Mouse (Mus musculus): Measurements from ENCODE around the gene Zcwpw1. TPM values are rescaled to one million over a fixed set of nuclear protein-coding genes. Genes with fewer than 3 reads are reported as not detected.
"Not testable (repeated sequence)": the region's sequence is repeated elsewhere in the genome, so short reads cannot be mapped to it uniquely, and the experiment has no call there.

Gene Zcwpw1
- polyA plus RNA-seq, 1 experiment from 2014 or later = 10.9 TPM

DNA sequence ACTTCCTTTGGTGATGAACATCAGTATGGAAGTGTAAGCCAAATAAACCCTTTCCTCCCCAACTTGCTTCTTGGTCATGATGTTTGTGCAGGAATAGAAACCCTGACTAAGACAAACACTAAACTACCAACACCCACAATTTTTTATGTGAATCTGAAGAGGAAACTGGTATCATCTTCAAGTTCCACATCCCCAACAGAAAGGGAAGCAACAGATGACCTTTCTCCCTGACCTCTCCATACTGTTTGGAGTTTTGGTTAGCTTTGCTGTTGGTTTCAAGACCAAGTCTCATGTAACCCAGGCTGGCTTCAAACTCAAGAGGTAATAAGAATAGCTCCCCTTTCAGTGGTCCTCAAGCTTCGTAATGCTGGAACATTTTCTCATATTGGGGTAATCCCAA, 62.7 kb downstream of the Zcwpw1 start:
- 71% methylated on average over 1 of the region's 1 CpGs for WGBS
- not testable (repeated sequence) for ATAC-seq (ENCODE audit: insufficient number of reproducible peaks, low FRiP score); H3K27ac ChIP-seq (ENCODE audit: poor library complexity, severe bottlenecking); H3K4me3 ChIP-seq; H3K36me3 ChIP-seq; H3K4me1 ChIP-seq (replicated peaks); H3K9ac ChIP-seq; H3K4me2 ChIP-seq; H3K27me3 ChIP-seq (replicated peaks); H3K9me3 ChIP-seq (replicated peaks)

DNA sequence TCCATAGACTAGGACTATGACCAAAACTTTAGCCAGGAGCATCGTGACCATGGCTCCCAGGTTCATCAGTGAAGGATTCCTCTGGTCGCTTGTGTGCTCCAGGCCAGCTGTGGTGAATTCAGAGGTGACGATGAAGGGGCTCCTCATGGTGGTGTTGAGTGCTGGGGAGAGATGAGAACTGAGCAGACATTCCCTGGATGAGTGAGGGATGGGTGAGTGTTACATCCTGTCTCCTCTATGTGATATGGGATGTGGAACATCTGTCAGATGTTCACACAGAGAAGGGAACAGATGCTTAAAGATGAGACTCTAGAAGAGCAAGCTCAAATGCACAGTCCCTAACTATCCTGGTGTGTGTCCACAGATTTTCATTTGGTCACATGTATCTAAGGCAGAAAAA, 67.3 kb downstream of the Zcwpw1 start:
- not testable (repeated sequence) for H3K36me3 ChIP-seq; H3K4me1 ChIP-seq (replicated peaks); H3K4me2 ChIP-seq; H3K9me3 ChIP-seq (replicated peaks); H3K4me3 ChIP-seq; H3K9ac ChIP-seq; H3K27ac ChIP-seq (ENCODE audit: poor library complexity, severe bottlenecking); H3K27me3 ChIP-seq (replicated peaks); ATAC-seq (ENCODE audit: insufficient number of reproducible peaks, low FRiP score)
- 63% methylated on average over 3 of the region's 3 CpGs for WGBS

DNA sequence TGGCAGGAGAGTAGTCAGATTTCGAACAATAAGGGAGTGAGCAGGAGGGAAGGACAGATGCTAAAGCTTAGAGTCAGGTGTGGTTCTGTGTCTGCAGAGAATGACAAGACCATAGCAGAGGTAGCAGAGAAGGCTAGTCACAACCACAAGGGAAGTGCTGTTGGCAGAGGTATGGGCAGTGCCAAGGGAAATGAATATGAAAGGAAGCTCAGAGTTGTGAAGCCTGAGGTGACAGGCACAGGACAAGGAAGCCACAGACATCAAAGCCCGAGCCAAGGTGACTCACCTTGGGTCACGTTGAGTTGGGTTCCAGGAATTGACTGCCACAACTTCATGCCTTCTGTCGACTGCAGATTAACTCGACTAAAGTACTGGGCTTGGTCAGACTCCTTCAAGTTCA, 69.3 kb downstream of the Zcwpw1 start:
- H3K9me3 ChIP-seq (replicated peaks); H3K27me3 ChIP-seq (replicated peaks); H3K36me3 ChIP-seq; H3K4me2 ChIP-seq; H3K9ac ChIP-seq; H3K27ac ChIP-seq (ENCODE audit: poor library complexity, severe bottlenecking); H3K4me1 ChIP-seq (replicated peaks); H3K4me3 ChIP-seq; ATAC-seq (ENCODE audit: insufficient number of reproducible peaks, low FRiP score): not testable (repeated sequence)
- 71% methylated on average over 5 of the region's 5 CpGs for WGBS

DNA sequence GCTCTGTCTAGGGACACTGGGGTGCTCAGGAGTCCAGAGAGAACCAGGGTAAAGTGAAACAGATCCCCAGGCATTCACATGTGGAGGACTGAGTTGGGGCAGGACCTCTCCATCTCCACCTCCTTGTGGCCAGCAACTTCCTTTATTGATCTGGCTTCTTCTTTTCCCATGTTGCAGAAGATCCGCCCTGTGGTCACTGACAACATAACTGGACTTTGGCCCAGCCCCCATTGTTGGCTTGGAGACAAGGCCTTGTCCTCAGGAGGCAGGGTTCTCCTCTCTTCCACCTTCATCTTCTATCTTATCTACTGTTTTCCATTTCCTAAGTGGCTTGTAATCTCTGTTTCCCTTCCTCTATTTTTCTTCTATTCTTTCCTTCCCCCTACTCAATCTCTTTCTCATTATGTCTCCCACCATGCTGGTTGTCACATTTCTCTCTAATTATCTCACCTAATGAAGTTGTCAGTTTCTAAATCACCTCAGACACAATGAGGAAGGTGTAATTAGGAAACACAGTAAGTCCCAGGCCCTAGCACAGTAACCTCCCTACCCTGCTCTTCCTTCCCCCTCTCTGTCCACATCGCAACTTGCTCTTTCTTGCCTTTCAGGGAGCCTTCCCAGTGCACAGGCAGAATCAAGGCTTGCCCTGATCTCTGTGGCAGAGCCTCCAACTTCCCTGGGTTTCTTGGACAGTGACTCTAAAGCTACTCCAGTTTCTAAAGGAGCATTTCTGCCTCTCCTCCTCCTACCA, 70.5 kb downstream of the Zcwpw1 start, which contains the start of gene Pilrb1:
Pilrb1 (minus strand) TSS at position 147 of the 751 bp plus-strand sequence.
- not testable (repeated sequence) for H3K9me3 ChIP-seq (replicated peaks); H3K27ac ChIP-seq (ENCODE audit: poor library complexity, severe bottlenecking); H3K9ac ChIP-seq; H3K36me3 ChIP-seq; H3K4me1 ChIP-seq (replicated peaks); H3K4me3 ChIP-seq; H3K27me3 ChIP-seq (replicated peaks); H3K4me2 ChIP-seq; ATAC-seq (ENCODE audit: insufficient number of reproducible peaks, low FRiP score)
- WGBS = 52% methylated on average over 2 of the region's 2 CpGs

DNA sequence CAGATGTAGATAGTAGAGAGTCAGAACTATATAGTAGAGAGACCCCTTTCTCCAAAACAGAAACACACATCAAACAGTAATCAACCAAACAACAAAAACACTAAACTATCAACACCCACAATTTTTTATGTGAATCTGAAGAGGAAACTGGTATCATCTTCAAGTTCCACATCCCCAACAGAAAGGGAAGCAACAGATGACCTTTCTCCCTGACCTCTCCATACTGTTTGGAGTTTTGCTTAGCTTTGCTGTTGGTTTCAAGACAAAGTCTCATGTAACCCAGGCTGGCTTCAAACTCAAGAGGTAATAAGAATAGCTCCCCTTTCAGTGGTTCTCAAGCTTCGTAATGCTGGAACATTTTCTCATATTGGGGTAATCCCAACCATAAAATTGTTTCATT, 76.4 kb downstream of the Zcwpw1 start:
- not testable (repeated sequence) for H3K27ac ChIP-seq (ENCODE audit: poor library complexity, severe bottlenecking); H3K4me2 ChIP-seq

DNA sequence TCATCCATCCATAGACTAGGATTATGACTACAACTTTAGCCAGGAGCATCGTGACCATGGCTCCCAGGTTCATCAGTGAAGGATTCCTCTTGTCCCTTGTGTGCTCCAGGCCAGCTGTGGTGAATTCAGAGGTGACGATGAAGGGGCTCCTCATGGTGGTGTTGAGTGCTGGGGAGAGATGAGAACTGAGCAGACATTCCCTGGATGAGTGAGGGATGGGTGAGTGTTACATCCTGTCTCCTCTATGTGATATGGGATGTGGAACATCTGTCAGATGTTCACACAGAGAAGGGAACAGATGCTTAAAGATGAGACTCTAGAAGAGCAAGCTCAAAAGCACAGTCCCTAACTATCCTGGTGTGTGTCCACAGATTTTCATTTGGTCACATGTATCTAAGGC, 81.0 kb downstream of the Zcwpw1 start:
- 65% methylated on average over 2 of the region's 2 CpGs for WGBS
- not testable (repeated sequence) for H3K27me3 ChIP-seq (replicated peaks); H3K27ac ChIP-seq (ENCODE audit: poor library complexity, severe bottlenecking); H3K4me1 ChIP-seq (replicated peaks); H3K9ac ChIP-seq; H3K4me3 ChIP-seq; H3K4me2 ChIP-seq; ATAC-seq (ENCODE audit: insufficient number of reproducible peaks, low FRiP score); H3K36me3 ChIP-seq; H3K9me3 ChIP-seq (replicated peaks)

More for the DNA sequence above, 76.4 kb downstream of the Zcwpw1 start:
- H3K4me1 ChIP-seq (replicated peaks); H3K9me3 ChIP-seq (replicated peaks); H3K36me3 ChIP-seq; H3K9ac ChIP-seq; ATAC-seq (ENCODE audit: insufficient number of reproducible peaks, low FRiP score); H3K27me3 ChIP-seq (replicated peaks); H3K4me3 ChIP-seq: not testable (repeated sequence)
- 80% methylated on average over 1 of the region's 1 CpGs for WGBS

DNA sequence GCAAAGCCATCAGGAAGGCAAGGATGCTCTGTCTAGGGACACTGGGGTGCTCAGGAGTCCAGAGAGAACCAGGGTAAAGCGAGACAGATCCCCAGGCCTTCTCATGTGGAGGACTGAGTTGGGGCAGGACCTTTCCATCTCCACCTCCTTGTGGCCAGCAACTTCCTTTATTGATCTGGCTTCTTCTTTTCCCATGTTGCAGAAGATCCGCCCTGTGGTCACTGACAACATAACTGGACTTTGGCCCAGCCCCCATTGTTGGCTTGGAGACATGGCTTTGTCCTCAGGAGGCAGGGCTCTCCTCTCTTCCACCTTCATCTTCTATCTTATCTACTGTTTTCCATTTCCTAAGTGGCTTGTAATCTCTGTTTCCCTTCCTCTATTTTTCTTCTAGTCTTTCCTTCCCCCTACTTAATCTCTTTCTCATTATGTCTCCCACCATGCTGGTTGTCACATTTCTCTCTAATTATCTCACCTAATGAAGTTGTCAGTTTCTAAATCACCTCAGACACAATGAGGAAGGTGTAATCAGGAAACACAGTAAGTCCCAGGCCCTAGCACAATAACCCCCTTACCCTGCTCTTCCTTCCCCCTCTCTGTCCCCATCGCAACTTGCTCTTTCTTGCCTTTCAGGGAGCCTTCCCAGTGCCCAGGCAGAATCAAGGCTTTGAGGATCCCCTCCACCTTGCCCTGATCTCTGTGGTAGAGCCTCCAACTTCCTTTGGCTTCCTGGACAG, 84.2 kb downstream of the Zcwpw1 start, which contains the start of gene Pilrb2:
Pilrb2 (minus strand) TSS at position 172 of the 737 bp plus-strand sequence.
- 44% methylated on average over 3 of the region's 3 CpGs for WGBS
- H3K9ac ChIP-seq; H3K27me3 ChIP-seq (replicated peaks); H3K27ac ChIP-seq (ENCODE audit: poor library complexity, severe bottlenecking); H3K36me3 ChIP-seq; H3K4me1 ChIP-seq (replicated peaks); H3K4me3 ChIP-seq; H3K4me2 ChIP-seq; H3K9me3 ChIP-seq (replicated peaks): not testable (repeated sequence)
- ATAC-seq (ENCODE audit: insufficient number of reproducible peaks, low FRiP score) = peak; percentile 55; the same call in 1 of the 2 replicates

Other genes starting within 250 kb of the Zcwpw1 start
- gene Actl6b, start 234.3 kb upstream of the Zcwpw1 start, polyA plus RNA-seq (2016; fragmentation: Nextera tagmentation; extraction: Ambion mirVana) = 0.40 TPM in 1 of 2 replicates, not detected in the other
- gene Tfr2, start 218.0 kb upstream of the Zcwpw1 start, polyA plus RNA-seq (2016; fragmentation: Nextera tagmentation; extraction: Ambion mirVana) = 0.51 and 1.9 TPM in 2 replicates
- gene Mospd3, start 186.7 kb upstream of the Zcwpw1 start, polyA plus RNA-seq (2016; fragmentation: Nextera tagmentation; extraction: Ambion mirVana) = 18.7 and 18.8 TPM in 2 replicates
- gene Pcolce, start 174.0 kb upstream of the Zcwpw1 start, polyA plus RNA-seq (2016; fragmentation: Nextera tagmentation; extraction: Ambion mirVana) = 109 and 118 TPM in 2 replicates
- 0.15 TPM in 1 of 2 replicates, not detected in the other for gene Fbxo24, start 158.8 kb upstream of the Zcwpw1 start, polyA plus RNA-seq (2016; fragmentation: Nextera tagmentation; extraction: Ambion mirVana)
- gene Lrch4, start 158.7 kb upstream of the Zcwpw1 start, polyA plus RNA-seq (2016; fragmentation: Nextera tagmentation; extraction: Ambion mirVana) = 24.3 and 27.3 TPM in 2 replicates
- gene Gm20605, start 158.6 kb upstream of the Zcwpw1 start, polyA plus RNA-seq (2016; fragmentation: Nextera tagmentation; extraction: Ambion mirVana) = 6.9 and 7.1 TPM in 2 replicates
- 5.2 and 5.3 TPM in 2 replicates for gene Sap25, start 146.5 kb upstream of the Zcwpw1 start, polyA plus RNA-seq (2016; fragmentation: Nextera tagmentation; extraction: Ambion mirVana)
- 0.20 and 0.21 TPM in 2 replicates for gene Irs3, start 142.1 kb upstream of the Zcwpw1 start, polyA plus RNA-seq (2016; fragmentation: Nextera tagmentation; extraction: Ambion mirVana)
- gene Agfg2, start 103.1 kb upstream of the Zcwpw1 start, polyA plus RNA-seq (2016; fragmentation: Nextera tagmentation; extraction: Ambion mirVana) = 25.6 and 29.3 TPM in 2 replicates
- 1.2 and 1.7 TPM in 2 replicates for gene Nyap1, start 46.2 kb upstream of the Zcwpw1 start, polyA plus RNA-seq (2016; fragmentation: Nextera tagmentation; extraction: Ambion mirVana)
- gene Tsc22d4, start 42.1 kb upstream of the Zcwpw1 start, polyA plus RNA-seq (2016; fragmentation: Nextera tagmentation; extraction: Ambion mirVana) = 144 and 154 TPM in 2 replicates
- 28.0 and 31.8 TPM in 2 replicates for gene Ppp1r35, start 8.9 kb upstream of the Zcwpw1 start, polyA plus RNA-seq (2016; fragmentation: Nextera tagmentation; extraction: Ambion mirVana)
- 8.8 and 11.0 TPM in 2 replicates for gene Mepce, start 143 bp upstream of the Zcwpw1 start, polyA plus RNA-seq (2016; fragmentation: Nextera tagmentation; extraction: Ambion mirVana)
- 2.3 and 2.5 TPM in 2 replicates for gene Pilra, start 48.5 kb downstream of the Zcwpw1 start, polyA plus RNA-seq (2016; fragmentation: Nextera tagmentation; extraction: Ambion mirVana)
- gene Pilrb1, start 70.3 kb downstream of the Zcwpw1 start, polyA plus RNA-seq (2016; fragmentation: Nextera tagmentation; extraction: Ambion mirVana) = 0.26 and 0.57 TPM in 2 replicates
- gene Pilrb2, start 84.0 kb downstream of the Zcwpw1 start, polyA plus RNA-seq (2016; fragmentation: Nextera tagmentation; extraction: Ambion mirVana) = 1.9 and 2.7 TPM in 2 replicates
- gene Cyp3a13, start 133.8 kb downstream of the Zcwpw1 start, polyA plus RNA-seq (2016; fragmentation: Nextera tagmentation; extraction: Ambion mirVana) = 0.08 and 0.09 TPM in 2 replicates
- gene Gjc3, start 175.3 kb downstream of the Zcwpw1 start, polyA plus RNA-seq (2016; fragmentation: Nextera tagmentation; extraction: Ambion mirVana) = 0.05 TPM in 1 of 2 replicates, not detected in the other
- not detected in 2 replicates for gene Azgp1, start 193.7 kb downstream of the Zcwpw1 start, polyA plus RNA-seq (2016; fragmentation: Nextera tagmentation; extraction: Ambion mirVana)
- gene Smok3a, start 233.5 kb downstream of the Zcwpw1 start, polyA plus RNA-seq (2016; fragmentation: Nextera tagmentation; extraction: Ambion mirVana) = not detected in 2 replicates
- gene Smok3b, start 233.6 kb downstream of the Zcwpw1 start, polyA plus RNA-seq (2016; fragmentation: Nextera tagmentation; extraction: Ambion mirVana) = not detected in 2 replicates